Mouse (Mus musculus) stomach, postnatal 0 days (tissue): ENCODE results near the gene Nedd1. TPM values are rescaled to one million over a fixed set of nuclear protein-coding genes. Genes with fewer than 3 reads are reported as not detected.
A peak's percentile ranks its signal among the peaks of the same experiment; 100 is the strongest.

Experiments
- ATAC-seq: fragments of 200-750 bp; cut with Nextera tagmentation; 2 replicates; pipeline ENCODE4 v1.8.0; 2017; ENCODE audit not compliant: low FRiP score, low TSS enrichment
- DNase-seq: peaks from one replicate; pipeline ENCODE4 v3.0.0-alpha.2; 2016; ENCODE audit warnings: low spot score
- H3K27ac ChIP-seq: fragments of 300-500 bp; sonication (generic); replicated peaks from 2 replicates; pipeline ENCODE4 v1.5.1; 2014; ENCODE audit warnings: mild to moderate bottlenecking, control low read depth
- H3K27me3 ChIP-seq: fragments of 300-500 bp; sonication (generic); 2 replicates; pipeline ENCODE4 v1.6.1; 2014; ENCODE audit warnings: low read length; ENCODE audit not compliant: control insufficient read depth, insufficient read depth
- H3K36me3 ChIP-seq: fragments of 300-500 bp; sonication (generic); 2 replicates; pipeline ENCODE4 v1.6.1; 2014; ENCODE audit warnings: low read length, mixed read lengths; ENCODE audit not compliant: control insufficient read depth, insufficient read depth
- H3K4me1 ChIP-seq: fragments of 300-500 bp; sonication (generic); replicated peaks from 2 replicates; pipeline ENCODE4 v1.6.1; 2014; ENCODE audit warnings: antibody characterized with exemption; ENCODE audit not compliant: control insufficient read depth, insufficient read depth
- H3K4me2 ChIP-seq: fragments of 300-500 bp; sonication (generic); replicated peaks from 2 replicates; pipeline ENCODE4 v1.6.1; 2014; ENCODE audit warnings: low read depth, mild to moderate bottlenecking, control low read depth, moderate library complexity
- H3K4me3 ChIP-seq: fragments of 300-500 bp; sonication (generic); 2 replicates; pipeline ENCODE4 v1.5.1; 2014; ENCODE audit warnings: low read depth, low read length, control low read depth
- H3K9ac ChIP-seq: fragments of 300-500 bp; sonication (generic); 2 replicates; pipeline ENCODE4 v1.6.1; 2014; ENCODE audit warnings: mild to moderate bottlenecking, low read length, control low read depth, mixed read lengths
- H3K9me3 ChIP-seq: fragments of 300-500 bp; sonication (generic); 2 replicates; pipeline ENCODE4 v1.6.1; 2016; ENCODE audit warnings: low read length; ENCODE audit not compliant: control insufficient read depth
- CTCF ChIP-seq: IDR thresholded peaks from 2 replicates; pipeline ENCODE4 v1.5.1; 2016; ENCODE audit warnings: antibody characterized with exemption, low read depth, mild to moderate bottlenecking, moderate library complexity
- EP300 ChIP-seq: optimal IDR thresholded peaks from 2 replicates; pipeline ENCODE3; 2016; ENCODE audit warnings: antibody characterized with exemption
- WGBS: fragments of 180-500 bp; shearing (Covaris S2); extraction: QIAGEN DNeasy Blood & Tissue Kit; methylation state at CpG from one replicate; pipeline ENCODE4 v1.1.7; 2014; 5-methylcytosine and 5-hydroxymethylcytosine counted together
- polyA plus RNA-seq: library from polyadenylated mRNA; unstranded; fragments of >200 nt; fragmentation: Nextera tagmentation; extraction: Ambion mirVana; gene quantifications from 2 replicates; pipeline ENCODE4 v1.2.1, GENCODE M21; 2015

The Nedd1 gene
- polyA plus RNA-seq, 1 experiment from 2014 or later = 21.4 TPM

DNA sequence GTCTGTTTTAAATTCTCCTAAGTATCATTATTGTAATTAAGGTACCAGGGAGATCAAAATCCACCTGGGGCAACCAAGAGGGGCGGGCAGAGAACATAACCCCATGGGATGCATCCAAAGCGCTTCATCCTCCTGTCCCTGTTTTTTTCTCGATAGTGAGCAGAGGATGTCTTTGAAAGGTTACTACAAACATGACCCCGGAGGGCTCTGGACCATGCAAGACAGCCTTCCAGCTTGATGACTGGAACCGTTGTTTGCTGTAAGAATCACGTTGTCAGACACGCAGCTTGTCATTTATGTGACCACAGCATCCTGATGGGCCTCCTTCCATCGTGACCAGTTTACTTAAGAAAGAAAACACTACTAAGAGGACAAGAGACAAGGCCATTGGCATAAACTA lies 73.1 kb downstream of the Nedd1 start:
- Histone ChIP-seq H3K9me3 (no peaks in the 10 kb centered on the region), H3K4me3 (no peak overlapping the region), H3K36me3 (no peaks in the 10 kb centered on the region), H3K9ac (no peak overlapping the region), H3K4me1 (no peaks in the 10 kb centered on the region), H3K27ac (no peak overlapping the region), H3K4me2 (no peak overlapping the region), H3K27me3 (no peaks in the 10 kb centered on the region)
- 74% methylated on average over 8 of the region's 8 CpGs for WGBS
- ATAC-seq (no peak), DNase-seq (no peak)
- TF ChIP-seq EP300 (no peak), CTCF (no peak)

DNA sequence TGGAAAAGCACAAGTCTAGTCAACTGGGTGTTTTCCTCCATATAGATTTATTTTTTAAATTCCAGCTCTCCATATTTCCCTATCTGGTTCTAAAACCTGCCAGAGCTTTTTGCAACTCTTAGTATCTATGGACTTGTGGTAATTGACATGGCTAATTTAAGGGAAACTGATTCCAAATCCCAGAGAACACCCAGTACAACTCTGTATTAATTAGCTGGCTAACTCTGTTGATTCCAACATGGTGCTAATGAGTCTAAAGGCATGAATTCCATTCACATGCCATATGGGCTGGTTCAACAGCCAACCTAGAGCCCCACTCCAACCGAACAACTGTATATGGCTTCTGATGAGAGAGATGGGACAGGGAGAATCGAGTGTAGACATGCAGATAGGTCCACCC lies 74.5 kb downstream of the Nedd1 start:
- Histone ChIP-seq H3K4me2 (no peak overlapping the region), H3K4me3 (no peak overlapping the region), H3K27me3 (no peaks in the 10 kb centered on the region), H3K9ac (no peak overlapping the region), H3K4me1 (no peaks in the 10 kb centered on the region), H3K27ac (no peak overlapping the region), H3K36me3 (no peaks in the 10 kb centered on the region), H3K9me3 (no peaks in the 10 kb centered on the region)
- DNase-seq (no peak), ATAC-seq (no peak)
- TF ChIP-seq CTCF = no peak
- TF ChIP-seq EP300 = no peak
- 75% methylated on average over 2 of the region's 2 CpGs for WGBS

DNA sequence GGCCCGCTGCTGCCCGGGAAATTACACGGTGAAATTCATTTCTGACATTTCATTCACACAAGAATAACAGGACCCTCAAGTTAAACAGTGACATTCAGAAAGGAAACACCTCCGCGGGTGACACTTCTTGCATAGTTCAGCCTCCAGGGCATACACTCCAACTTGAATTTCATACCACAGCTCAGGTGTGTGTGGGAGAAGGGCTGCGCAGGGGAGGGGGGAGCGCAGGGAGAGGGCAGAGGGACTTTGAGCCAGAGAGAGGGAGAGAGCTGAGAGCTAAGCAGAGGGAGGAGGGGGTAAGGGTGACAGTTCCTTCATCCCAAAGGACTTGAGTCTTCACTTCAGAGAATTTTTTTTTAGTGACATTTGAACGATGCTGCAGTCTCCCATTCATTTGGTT lies 78.2 kb downstream of the Nedd1 start:
- TF ChIP-seq CTCF = no peak
- Histone ChIP-seq H3K36me3 (no peaks in the 10 kb centered on the region), H3K9ac (no peak overlapping the region), H3K27me3 (no peaks in the 10 kb centered on the region), H3K4me2 (no peak overlapping the region), H3K9me3 (no peaks in the 10 kb centered on the region), H3K4me3 (no peak overlapping the region), H3K27ac (no peak overlapping the region), H3K4me1 (no peaks in the 10 kb centered on the region)
- DNase-seq (no peak), ATAC-seq (no peak)
- WGBS = 61% methylated on average over 8 of the region's 8 CpGs

DNA sequence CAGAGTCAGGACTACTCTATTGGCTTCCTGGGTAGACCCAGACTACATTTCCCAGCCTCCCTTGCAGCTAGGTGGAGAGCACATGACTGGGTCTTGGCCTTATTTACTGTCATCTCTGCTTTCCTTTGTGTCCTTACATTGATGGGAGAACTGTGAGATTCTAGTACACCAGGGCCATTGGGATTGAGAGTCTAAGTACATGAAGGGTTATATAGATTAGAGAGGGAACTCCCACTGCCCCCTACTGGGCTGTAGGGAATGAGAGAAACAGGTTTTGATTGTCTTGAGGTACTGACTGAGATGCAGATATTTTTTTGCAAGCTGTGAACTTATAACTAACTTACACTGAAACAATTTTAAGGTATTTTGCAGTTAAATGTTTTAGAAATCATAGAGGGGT lies 81.2 kb downstream of the Nedd1 start:
- Histone ChIP-seq H3K4me1 (no peaks in the 10 kb centered on the region), H3K9ac (no peak overlapping the region), H3K36me3 (no peaks in the 10 kb centered on the region), H3K9me3 (0 out of 2 replicates have a peak, but pooled peaks cover 3% of the 10 kb centered on the region), H3K4me2 (no peak overlapping the region), H3K4me3 (no peak overlapping the region), H3K27me3 (no peaks in the 10 kb centered on the region), H3K27ac (no peak overlapping the region)
- DNase-seq (no peak), ATAC-seq (no peak)
- TF ChIP-seq CTCF (peak; percentile 53), EP300 (no peak)
